Mouse (Mus musculus) bone marrow macrophage, adult 2 months (primary cell): ENCODE results near the gene Gm20388. TPM values are rescaled to one million over a fixed set of nuclear protein-coding genes. Genes with fewer than 3 reads are reported as not detected.

Experiments
- H3K27ac ChIP-seq: 2 replicates; pipeline ENCODE4 v1.5.1; 2012; ENCODE audit warnings: low read depth, low read length; ENCODE audit not compliant: insufficient read depth
- H3K4me1 ChIP-seq: 2 replicates; pipeline ENCODE4 v1.6.1; 2012; ENCODE audit warnings: low read length; ENCODE audit not compliant: control insufficient read depth, insufficient read depth
- H3K4me3 ChIP-seq: 2 replicates; pipeline ENCODE4 v1.5.1; 2012; ENCODE audit warnings: mild to moderate bottlenecking, low read length, moderate library complexity; ENCODE audit not compliant: insufficient read depth
- CTCF ChIP-seq: IDR thresholded peaks from 2 replicates; pipeline ENCODE4 v1.5.1; 2012; ENCODE audit warnings: low read depth, mild to moderate bottlenecking, low read length, moderate library complexity
- POLR2A ChIP-seq: IDR thresholded peaks from 2 replicates; pipeline ENCODE4 v1.6.1; 2012; ENCODE audit warnings: mild to moderate bottlenecking, low read depth, low read length, borderline replicate concordance
- polyA plus RNA-seq: library from polyadenylated mRNA; stranded (reverse); fragments of >200 nt; gene quantifications from 2 replicates; pipeline ENCODE4 v1.2.4, GENCODE M21; 2012; ENCODE audit not compliant: missing spikeins, insufficient read depth, insufficient read length

Gm20388 gene
- polyA plus RNA-seq, 1 experiment, result 32.7 TPM

GRCm38 (mm10) chr8:124150009-124150408 is 4239.4 kb downstream of the Gm20388 start:
- Histone ChIP-seq H3K27ac (peak overlapping the region; percentile 83), H3K4me1 (peaks cover 13% of the 10 kb centered on the region), H3K4me3 (no peak overlapping the region; the same call in 1 of the 2 replicates)
- TF ChIP-seq CTCF (no peak), POLR2A (no peak)

GRCm38 (mm10) chr8:124150536-124150935 is 4239.9 kb downstream of the Gm20388 start:
- Histone ChIP-seq H3K4me3 (no peak overlapping the region), H3K27ac (peak overlapping the region; percentile 56; the same call in 1 of the 2 replicates), H3K4me1 (peaks cover 13% of the 10 kb centered on the region)
- TF ChIP-seq POLR2A (no peak), CTCF (no peak)

GRCm38 (mm10) chr8:124151881-124152280 is 4241.2 kb downstream of the Gm20388 start:
- H3K27ac ChIP-seq, result no peak overlapping the region
- no peak for TF ChIP-seq CTCF
- no peak for TF ChIP-seq POLR2A
- H3K4me3 ChIP-seq, result no peak overlapping the region
- peaks cover 13% of the 10 kb centered on the region for H3K4me1 ChIP-seq

- no peak overlapping the region for H3K4me3 ChIP-seq
- no peak overlapping the region for H3K27ac ChIP-seq
- no peak for TF ChIP-seq POLR2A
- TF ChIP-seq CTCF, result no peak
- peaks cover 13% of the 10 kb centered on the region for H3K4me1 ChIP-seq
Measured at GRCm38 (mm10) chr8:124152771-124153170, 4242.1 kb downstream of the Gm20388 start.

- no peak overlapping the region for H3K4me3 ChIP-seq
- H3K27ac ChIP-seq, result no peak overlapping the region
- no peak for TF ChIP-seq POLR2A
- TF ChIP-seq CTCF, result no peak
- no peaks in the 10 kb centered on the region for H3K4me1 ChIP-seq
Measured at GRCm38 (mm10) chr8:124156324-124156723, 4245.7 kb downstream of the Gm20388 start.

- H3K4me1 ChIP-seq, result peaks cover 13% of the 10 kb centered on the region
- no peak overlapping the region for H3K27ac ChIP-seq
- no peak overlapping the region for H3K4me3 ChIP-seq
- TF ChIP-seq POLR2A (no peak), CTCF (no peak)
Measured at GRCm38 (mm10) chr8:124161683-124162082, 4251.0 kb downstream of the Gm20388 start.

- TF ChIP-seq CTCF (no peak), POLR2A (no peak)
- Histone ChIP-seq H3K4me1 (peaks cover 15% of the 10 kb centered on the region), H3K27ac (no peak overlapping the region), H3K4me3 (no peak overlapping the region)
Measured at GRCm38 (mm10) chr8:124163258-124163657, 4252.6 kb downstream of the Gm20388 start.

- no peak overlapping the region for H3K27ac ChIP-seq
- no peak overlapping the region for H3K4me3 ChIP-seq
- TF ChIP-seq CTCF, result no peak
- TF ChIP-seq POLR2A, result no peak
- H3K4me1 ChIP-seq, result peaks cover 11% of the 10 kb centered on the region
Measured at GRCm38 (mm10) chr8:124169749-124170148, 4259.1 kb downstream of the Gm20388 start.

GRCm38 (mm10) chr8:124170671-124171070 is 4260.0 kb downstream of the Gm20388 start:
- H3K27ac ChIP-seq, result no peak overlapping the region
- TF ChIP-seq CTCF, result no peak
- no peak for TF ChIP-seq POLR2A
- H3K4me1 ChIP-seq, result peaks cover 11% of the 10 kb centered on the region
- no peak overlapping the region for H3K4me3 ChIP-seq

GRCm38 (mm10) chr8:124171557-124172528 is 4261.2 kb downstream of the Gm20388 start:
- no peak overlapping the region for H3K4me3 ChIP-seq
- H3K27ac ChIP-seq, result no peak overlapping the region
- H3K4me1 ChIP-seq, result peaks cover 11% of the 10 kb centered on the region
- TF ChIP-seq CTCF, result no peak
- no peak for TF ChIP-seq POLR2A
